Comparison of ENCODE assay signal across 9 mouse cellular contexts in genomic region chr4:129137392-129138321, GRCm38 (mm10). TPM values are rescaled to one million over a fixed set of nuclear protein-coding genes. Genes with fewer than 3 reads are reported as not detected.
A peak's percentile ranks its signal among the peaks of the same experiment; 100 is the strongest.
DNase-seq lines count a peak whose midpoint lies in the region; ATAC-seq lines count a peak whose summit lies in the region.
"Had no signal": no experiment of that assay in that cellular context is flagged by ENCODE, and none has a peak within 500 bp of the region (broad histone marks: within the 10 kb centered on the region; RNA-seq: fewer than 3 reads in every experiment).

No protein-coding gene starts in this region.

- ATAC-seq in heart, embryonic 14.5 days (ENCODE audit: insufficient number of reproducible peaks, insufficient read depth, low FRiP score, low read depth): no peak
- no peak for ATAC-seq in hindbrain, embryonic 12.5 days (ENCODE audit: low FRiP score)
- ATAC-seq in midbrain, embryonic 12.5 days (ENCODE audit: low FRiP score, low read depth): no peak
- no peak for ATAC-seq in megakaryocyte-erythroid progenitor cell, adult 5-6 weeks (replicated peaks; ENCODE audit: low FRiP score, low TSS enrichment, poor library complexity, severe bottlenecking)

- H3K4me3 ChIP-seq in heart, embryonic 14.5 days (ENCODE audit: control insufficient read depth in 1 of 2, insufficient read depth in 1 of 2, low read depth in 1 of 2, low read length in 2 of 2): peak overlapping the region; percentile 51 to 53
- peak overlapping the region; percentile 67 for H3K4me3 ChIP-seq in hindbrain, embryonic 12.5 days
- peak overlapping the region; percentile 61 for H3K4me3 ChIP-seq in midbrain, embryonic 12.5 days

- H3K36me3 ChIP-seq in heart, embryonic 14.5 days (ENCODE audit: control insufficient read depth, insufficient read depth, low read length): 0 out of 2 replicates have a peak, but pooled peaks cover 3% of the 10 kb centered on the region
- no peaks in the 10 kb centered on the region for H3K36me3 ChIP-seq in hindbrain, embryonic 12.5 days
- no peaks in the 10 kb centered on the region for H3K36me3 ChIP-seq in midbrain, embryonic 12.5 days

- peaks cover 35 to 36% of the 10 kb centered on the region in 2 experiments for H3K4me1 ChIP-seq in heart, embryonic 14.5 days (ENCODE audit: control insufficient read depth in 2 of 2, insufficient read depth in 2 of 2, low read length in 2 of 2)
- peaks cover 26% of the 10 kb centered on the region for H3K4me1 ChIP-seq in hindbrain, embryonic 12.5 days
- peaks cover 25% of the 10 kb centered on the region for H3K4me1 ChIP-seq in midbrain, embryonic 12.5 days

- H3K4me2 ChIP-seq in heart, embryonic 14.5 days (ENCODE audit: low read length): peak overlapping the region; percentile 94
- peak overlapping the region; percentile 96 for H3K4me2 ChIP-seq in hindbrain, embryonic 12.5 days (replicated peaks)
- peak overlapping the region; percentile 93 for H3K4me2 ChIP-seq in midbrain, embryonic 12.5 days (replicated peaks)

- no peaks in the 10 kb centered on the region for H3K9me3 ChIP-seq in heart, embryonic 14.5 days (ENCODE audit: control insufficient read depth, low read length)
- H3K9me3 ChIP-seq in hindbrain, embryonic 12.5 days (replicated peaks): no peaks in the 10 kb centered on the region
- no peaks in the 10 kb centered on the region for H3K9me3 ChIP-seq in midbrain, embryonic 12.5 days

- H3K9ac ChIP-seq in heart, embryonic 14.5 days (ENCODE audit: low read length): peak overlapping the region; percentile 76; the same call in 1 of the 2 replicates
- 0 out of 2 replicates have a peak overlapping the region, but pooled peaks have one; percentile 18 for H3K9ac ChIP-seq in hindbrain, embryonic 12.5 days
- H3K9ac ChIP-seq in midbrain, embryonic 12.5 days (replicated peaks): peak overlapping the region; percentile 79; the same call in 1 of the 2 replicates

- WGBS in heart, embryonic 14.5 days: 55% methylated on average over 14 of the region's 14 CpGs
- 47% methylated on average over 14 of the region's 14 CpGs for WGBS in hindbrain, embryonic 12.5 days
- 46% methylated on average over 14 of the region's 14 CpGs for WGBS in midbrain, embryonic 12.5 days

- H3K27ac ChIP-seq in heart, embryonic 14.5 days (replicated peaks in 1 of 2; ENCODE audit: control insufficient read depth in 1 of 2, insufficient read depth in 1 of 2, low read depth in 2 of 2, low read length in 2 of 2): 0 out of 4 replicates have a peak overlapping the region, but pooled peaks of 1 of the 2 experiments have one; percentile 9
- no peak overlapping the region for H3K27ac ChIP-seq in hindbrain, embryonic 12.5 days
- no peak overlapping the region for H3K27ac ChIP-seq in midbrain, embryonic 12.5 days (replicated peaks)

- intact Hi-C loops in heart, postnatal 14 days (cut with DNase I): loop anchor here (2.0 kb wide), 1 partner anchor 143 kb away; no protein-coding TSS in a partner anchor

- no peak for DNase-seq in heart, postnatal 14 days
- DNase-seq in brain, adult 2 months (ENCODE audit: low read depth, low spot score): peak; percentile 56
- no peak for DNase-seq in ovary, adult 18-20 months (ENCODE audit: low spot score)
- DNase-seq in embryo, embryonic 11 days: no peak
- DNase-seq: layer of hippocampus, adult 9-11 months had no signal

- H3K27me3 ChIP-seq in heart, embryonic 14.5 days (ENCODE audit: control insufficient read depth, insufficient read depth, low read length): peaks cover 14% of the 10 kb centered on the region
- H3K27me3 ChIP-seq in hindbrain, embryonic 12.5 days: peaks cover 45% of the 10 kb centered on the region
- H3K27me3 ChIP-seq in midbrain, embryonic 12.5 days: peaks cover 50% of the 10 kb centered on the region

RNA-seq across cellular contexts. Expression of gene Fndc5, which starts 0.9 kb away (rescaled TPM):
- 11.9 and 13.7 TPM in 2 replicates for polyA plus RNA-seq in heart, embryonic 14.5 days (2014; fragmentation: Nextera tagmentation; extraction: Ambion mirVana)
- total RNA-seq in heart, postnatal 14 days (2021): 100 to 1,000 TPM; 221 to 229 TPM
- polyA plus RNA-seq in hindbrain, embryonic 12.5 days (2016; fragmentation: Nextera tagmentation; extraction: Ambion mirVana): 3.9 and 6.2 TPM in 2 replicates
- 1.3 and 1.8 TPM in 2 replicates for polyA plus RNA-seq in midbrain, embryonic 12.5 days (2016; fragmentation: Nextera tagmentation; extraction: Ambion mirVana)
- total RNA-seq in megakaryocyte-erythroid progenitor cell, adult 5-6 weeks (2014; fragmentation: Nextera tagmentation): not detected in 2 replicates
- total RNA-seq in megakaryocyte-erythroid progenitor cell, adult 5-6 weeks (2017): 0.65 and 0.75 TPM in 2 replicates

RNA-seq across cellular contexts. Expression of gene Hpca, which starts 15.8 kb away (rescaled TPM):
- 0.31 and 0.47 TPM in 2 replicates for polyA plus RNA-seq in heart, embryonic 14.5 days (2014; fragmentation: Nextera tagmentation; extraction: Ambion mirVana)
- total RNA-seq in heart, postnatal 14 days (2021): under 1 TPM in 1 of 2 experiments, not detected in 1; 0.41 TPM
- polyA plus RNA-seq in hindbrain, embryonic 12.5 days (2016; fragmentation: Nextera tagmentation; extraction: Ambion mirVana): 8.8 and 12.1 TPM in 2 replicates
- polyA plus RNA-seq in midbrain, embryonic 12.5 days (2016; fragmentation: Nextera tagmentation; extraction: Ambion mirVana): 3.6 and 4.0 TPM in 2 replicates
- not detected in 2 replicates for total RNA-seq in megakaryocyte-erythroid progenitor cell, adult 5-6 weeks (2014; fragmentation: Nextera tagmentation)
- not detected in 2 replicates for total RNA-seq in megakaryocyte-erythroid progenitor cell, adult 5-6 weeks (2017)

RNA-seq across cellular contexts. Expression of gene Tmem54, which starts 32.3 kb away (rescaled TPM):
- polyA plus RNA-seq in heart, embryonic 14.5 days (2014; fragmentation: Nextera tagmentation; extraction: Ambion mirVana): not detected in 2 replicates
- not detected for total RNA-seq in heart, postnatal 14 days (2021)
- polyA plus RNA-seq in hindbrain, embryonic 12.5 days (2016; fragmentation: Nextera tagmentation; extraction: Ambion mirVana): 1.1 and 1.7 TPM in 2 replicates
- polyA plus RNA-seq in midbrain, embryonic 12.5 days (2016; fragmentation: Nextera tagmentation; extraction: Ambion mirVana): 0.51 and 0.63 TPM in 2 replicates
- total RNA-seq in megakaryocyte-erythroid progenitor cell, adult 5-6 weeks (2014; fragmentation: Nextera tagmentation): not detected in 2 replicates
- not detected in 2 replicates for total RNA-seq in megakaryocyte-erythroid progenitor cell, adult 5-6 weeks (2017)

RNA-seq across cellular contexts. Expression of gene S100pbp, which starts 51.9 kb away (rescaled TPM):
- polyA plus RNA-seq in heart, embryonic 14.5 days (2014; fragmentation: Nextera tagmentation; extraction: Ambion mirVana): 13.7 and 15.7 TPM in 2 replicates
- 10 to 100 TPM; 16.7 to 17.7 TPM for total RNA-seq in heart, postnatal 14 days (2021)
- polyA plus RNA-seq in hindbrain, embryonic 12.5 days (2016; fragmentation: Nextera tagmentation; extraction: Ambion mirVana): 23.2 and 26.7 TPM in 2 replicates
- 28.4 and 31.3 TPM in 2 replicates for polyA plus RNA-seq in midbrain, embryonic 12.5 days (2016; fragmentation: Nextera tagmentation; extraction: Ambion mirVana)
- total RNA-seq in megakaryocyte-erythroid progenitor cell, adult 5-6 weeks (2014; fragmentation: Nextera tagmentation): 33.7 and 36.6 TPM in 2 replicates
- 9.9 and 26.8 TPM in 2 replicates for total RNA-seq in megakaryocyte-erythroid progenitor cell, adult 5-6 weeks (2017)

RNA-seq across cellular contexts. Expression of gene Yars, which starts 51.9 kb away (rescaled TPM):
- polyA plus RNA-seq in heart, embryonic 14.5 days (2014; fragmentation: Nextera tagmentation; extraction: Ambion mirVana): 46.3 and 51.2 TPM in 2 replicates
- total RNA-seq in heart, postnatal 14 days (2021): 10 to 100 TPM; 26.5 to 30.5 TPM
- 98.1 and 104 TPM in 2 replicates for polyA plus RNA-seq in hindbrain, embryonic 12.5 days (2016; fragmentation: Nextera tagmentation; extraction: Ambion mirVana)
- 104 and 108 TPM in 2 replicates for polyA plus RNA-seq in midbrain, embryonic 12.5 days (2016; fragmentation: Nextera tagmentation; extraction: Ambion mirVana)
- 54.8 and 56.6 TPM in 2 replicates for total RNA-seq in megakaryocyte-erythroid progenitor cell, adult 5-6 weeks (2014; fragmentation: Nextera tagmentation)
- total RNA-seq in megakaryocyte-erythroid progenitor cell, adult 5-6 weeks (2017): 45.5 and 46.2 TPM in 2 replicates

Comparison
In these comparisons a context has a peak if more than half of its experiments do, and no peak if none do; other contexts are left out.
1. H3K9ac ChIP-seq: peak in every context shown above with its lines; median percentile 79 in midbrain, embryonic 12.5 days; 76 in heart, embryonic 14.5 days; 18 in hindbrain, embryonic 12.5 days.